In the genomic region with DNA sequence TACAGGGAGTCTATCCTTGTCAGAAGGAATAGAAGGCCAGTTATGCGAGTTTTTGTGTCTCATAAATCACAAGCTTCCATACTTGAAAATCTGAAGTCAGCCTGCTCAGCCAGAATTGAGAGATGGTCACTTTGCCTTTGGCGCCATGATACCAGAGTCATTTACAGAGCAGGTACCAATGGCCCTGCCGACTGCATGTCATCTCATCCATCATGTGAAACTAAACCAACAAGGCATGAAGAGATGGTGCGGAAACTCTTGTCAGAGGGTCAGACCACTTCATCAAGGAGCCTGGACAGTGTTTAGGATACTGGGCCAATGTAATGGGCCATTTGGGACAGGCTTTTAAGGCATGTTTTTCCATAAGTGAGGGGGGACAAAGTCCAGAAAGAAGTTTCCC, we compare ENCODE assay signal across 34 mouse cellular contexts.
"Had no signal": no experiment of that assay in that cellular context is flagged by ENCODE, and none has a peak within 500 bp of the region (broad histone marks: within the 10 kb centered on the region; RNA-seq: fewer than 3 reads in every experiment).

No protein-coding gene starts in this region.

- H3K36me3 ChIP-seq: heart, embryonic 10.5 days; heart, embryonic 12.5 days; heart, embryonic 13.5 days; heart, embryonic 15.5 days; hindbrain, embryonic 10.5 days; hindbrain, embryonic 12.5 days; hindbrain, embryonic 13.5 days; hindbrain, embryonic 15.5 days; intestine, embryonic 15.5 days; kidney, embryonic 15.5 days had no signal

- H3K9me3 ChIP-seq: heart, embryonic 10.5 days; heart, embryonic 12.5 days; heart, embryonic 13.5 days; heart, embryonic 15.5 days; hindbrain, embryonic 10.5 days; hindbrain, embryonic 12.5 days; hindbrain, embryonic 13.5 days; hindbrain, embryonic 15.5 days; intestine, embryonic 15.5 days; kidney, embryonic 15.5 days had no signal

- H3K27ac ChIP-seq: heart, embryonic 10.5 days; heart, embryonic 13.5 days; heart, embryonic 15.5 days; hindbrain, embryonic 10.5 days; hindbrain, embryonic 12.5 days; hindbrain, embryonic 13.5 days; hindbrain, embryonic 14.5 days; hindbrain, embryonic 15.5 days; hindbrain, postnatal 0 days; intestine, embryonic 15.5 days; kidney, embryonic 15.5 days; kidney, postnatal 0 days; layer of hippocampus, adult 2 months had no signal

- H3K4me1 ChIP-seq: heart, embryonic 10.5 days; heart, embryonic 12.5 days; hindbrain, embryonic 10.5 days; hindbrain, embryonic 12.5 days; hindbrain, embryonic 13.5 days; hindbrain, embryonic 15.5 days; intestine, embryonic 15.5 days had no signal

- H3K9ac ChIP-seq: heart, embryonic 12.5 days; heart, embryonic 13.5 days; heart, embryonic 15.5 days; hindbrain, embryonic 12.5 days; hindbrain, embryonic 13.5 days; hindbrain, embryonic 14.5 days; hindbrain, embryonic 15.5 days; intestine, embryonic 15.5 days; kidney, embryonic 15.5 days had no signal

- H3K4me3 ChIP-seq: heart, embryonic 10.5 days; heart, embryonic 12.5 days; heart, embryonic 13.5 days; heart, embryonic 15.5 days; hindbrain, embryonic 10.5 days; hindbrain, embryonic 12.5 days; hindbrain, embryonic 13.5 days; hindbrain, embryonic 15.5 days; intestine, embryonic 15.5 days; kidney, embryonic 15.5 days; layer of hippocampus, adult 2 months had no signal

- H3K27me3 ChIP-seq: heart, embryonic 12.5 days; heart, embryonic 13.5 days; heart, embryonic 15.5 days; hindbrain, embryonic 12.5 days; hindbrain, embryonic 13.5 days; hindbrain, embryonic 15.5 days; intestine, embryonic 15.5 days; kidney, embryonic 15.5 days had no signal

- H3K4me2 ChIP-seq: heart, embryonic 12.5 days; heart, embryonic 13.5 days; heart, embryonic 15.5 days; hindbrain, embryonic 12.5 days; hindbrain, embryonic 13.5 days; hindbrain, embryonic 14.5 days; hindbrain, embryonic 15.5 days; intestine, embryonic 15.5 days; kidney, embryonic 15.5 days had no signal

- DNase-seq: heart, postnatal 10 days; heart, postnatal 14 days; heart, postnatal 36 days; heart, postnatal 4 days; kidney, adult 11 months; kidney, adult 18-20 months; kidney, adult 2 months; kidney, adult 8-10 months; kidney, adult 9 months; kidney, postnatal 10 days; kidney, postnatal 14 days; kidney, postnatal 25 days; kidney, postnatal 36 days; kidney, postnatal 4 days; layer of hippocampus, adult 9-11 months; layer of hippocampus, postnatal 36 days had no signal

- ATAC-seq: hindbrain, embryonic 16.5 days; hindbrain, postnatal 0 days; inflammation-experienced regulatory T-cells, adult 6 months; intestine, embryonic 15.5 days; intestine, embryonic 16.5 days; intestine, postnatal 0 days had no signal
